Mouse (Mus musculus) liver, postnatal 0 days (tissue): ENCODE data around the gene 1700016K19Rik. TPM values are rescaled to one million over a fixed set of nuclear protein-coding genes. Genes with fewer than 3 reads are reported as not detected.

ENCODE experiments used
- ATAC-seq: fragments of 200-750 bp; cut with Nextera tagmentation; 2 replicates; pipeline ENCODE4 v1.8.0; 2017; ENCODE audit warnings: mild to moderate bottlenecking, moderate library complexity
- DNase-seq: peaks from one replicate; pipeline ENCODE4 v3.0.0-alpha.2; 2016
- H3K27ac ChIP-seq: fragments of 300-500 bp; sonication (generic); 2 replicates; pipeline ENCODE4 v1.5.1; 2014; ENCODE audit warnings: antibody characterized with exemption, moderate library complexity, mild to moderate bottlenecking, low read depth
- H3K27me3 ChIP-seq: fragments of 300-500 bp; sonication (generic); 2 replicates; pipeline ENCODE4 v1.6.1; 2014; ENCODE audit warnings: low read length, control low read depth, mixed read lengths; ENCODE audit not compliant: insufficient read depth
- H3K36me3 ChIP-seq: fragments of 300-500 bp; sonication (generic); replicated peaks from 2 replicates; pipeline ENCODE4 v1.6.1; 2014; ENCODE audit warnings: mild to moderate bottlenecking, control low read depth, low read length, moderate library complexity, mixed read lengths; ENCODE audit not compliant: insufficient read depth
- H3K4me1 ChIP-seq: fragments of 300-500 bp; sonication (generic); 2 replicates; pipeline ENCODE4 v1.6.1; 2014; ENCODE audit warnings: antibody characterized with exemption, mild to moderate bottlenecking, control low read depth; ENCODE audit not compliant: insufficient read depth
- H3K4me2 ChIP-seq: fragments of 300-500 bp; sonication (generic); 2 replicates; pipeline ENCODE4 v1.6.1; 2014; ENCODE audit warnings: low read depth, mild to moderate bottlenecking, low read length, moderate library complexity, mixed read lengths
- H3K4me3 ChIP-seq: fragments of 300-500 bp; sonication (generic); 2 replicates; pipeline ENCODE4 v1.5.1; 2014; ENCODE audit warnings: low read depth, low read length
- H3K9ac ChIP-seq: fragments of 300-500 bp; sonication (generic); replicated peaks from 2 replicates; pipeline ENCODE4 v1.6.1; 2014; ENCODE audit warnings: mild to moderate bottlenecking, moderate library complexity
- H3K9me3 ChIP-seq: fragments of 300-500 bp; sonication (generic); 2 replicates; pipeline ENCODE4 v1.6.1; 2016; ENCODE audit warnings: mild to moderate bottlenecking, control low read depth, low read length, mixed read lengths
- CTCF ChIP-seq: sonication (generic); IDR thresholded peaks from 2 replicates; pipeline ENCODE4 v1.5.1; 2016; ENCODE audit warnings: antibody characterized with exemption, low read depth
- EP300 ChIP-seq: IDR thresholded peaks from 2 replicates; pipeline ENCODE4 v1.6.1; 2016; ENCODE audit warnings: antibody characterized with exemption, low read depth, mild to moderate bottlenecking
- WGBS: fragments of 180-500 bp; shearing (Covaris S2); extraction: QIAGEN DNeasy Blood & Tissue Kit; methylation state at CpG from one replicate; pipeline ENCODE4 v1.1.7; 2014; ENCODE audit not compliant: insufficient replicate concordance; 5-methylcytosine and 5-hydroxymethylcytosine counted together
- polyA plus RNA-seq: library from polyadenylated mRNA; unstranded; fragments of >200 nt; fragmentation: Nextera tagmentation; extraction: Ambion mirVana; gene quantifications from 2 replicates; pipeline ENCODE4 v1.2.1, GENCODE M21; 2015

The 1700016K19Rik gene
- polyA plus RNA-seq, 1 experiment from 2014 or later: not detected

- no peak for ATAC-seq
- H3K27ac ChIP-seq: no peak overlapping the region
Measured at GRCm38 (mm10) chr11:76037581-76038294, 38.0 kb downstream of the 1700016K19Rik start.

GRCm38 (mm10) chr11:76039271-76040053 is 39.8 kb downstream of the 1700016K19Rik start:
- no peaks in the 10 kb centered on the region for H3K9me3 ChIP-seq
- H3K4me2 ChIP-seq: no peak overlapping the region
- no peaks in the 10 kb centered on the region for H3K4me1 ChIP-seq
- H3K27me3 ChIP-seq: no peaks in the 10 kb centered on the region
- no peak overlapping the region for H3K9ac ChIP-seq
- no peak overlapping the region for H3K27ac ChIP-seq
- TF ChIP-seq CTCF: no peak
- no peak for TF ChIP-seq EP300
- H3K36me3 ChIP-seq: no peaks in the 10 kb centered on the region
- H3K4me3 ChIP-seq: no peak overlapping the region
- DNase-seq (no peak), ATAC-seq (no peak)
- 80% methylated on average over 3 of the region's 3 CpGs for WGBS

More at GRCm38 (mm10) chr11:76037581-76038294, 38.0 kb downstream of the 1700016K19Rik start:
- H3K36me3 ChIP-seq: no peaks in the 10 kb centered on the region
- DNase-seq: no peak
- WGBS: 39% methylated on average over 6 of the region's 6 CpGs
- no peaks in the 10 kb centered on the region for H3K9me3 ChIP-seq
- H3K4me2 ChIP-seq: no peak overlapping the region
- no peak overlapping the region for H3K9ac ChIP-seq
- no peak for TF ChIP-seq CTCF
- TF ChIP-seq EP300: no peak
- no peak overlapping the region for H3K4me3 ChIP-seq
- peaks cover 2% of the 10 kb centered on the region for H3K4me1 ChIP-seq
- H3K27me3 ChIP-seq: no peaks in the 10 kb centered on the region

GRCm38 (mm10) chr11:76040106-76040505 is 40.4 kb downstream of the 1700016K19Rik start:
- H3K36me3 ChIP-seq: no peaks in the 10 kb centered on the region
- no peak overlapping the region for H3K9ac ChIP-seq
- H3K27me3 ChIP-seq: no peaks in the 10 kb centered on the region
- H3K4me1 ChIP-seq: no peaks in the 10 kb centered on the region
- TF ChIP-seq EP300: no peak
- TF ChIP-seq CTCF: no peak
- no peak for ATAC-seq
- H3K4me3 ChIP-seq: no peak overlapping the region
- no peak overlapping the region for H3K27ac ChIP-seq
- 43% methylated on average over 8 of the region's 8 CpGs for WGBS
- no peak for DNase-seq
- H3K4me2 ChIP-seq: no peak overlapping the region
- H3K9me3 ChIP-seq: no peaks in the 10 kb centered on the region

- Histone ChIP-seq H3K27ac (no peak overlapping the region), H3K4me1 (no peaks in the 10 kb centered on the region), H3K9ac (no peak overlapping the region), H3K36me3 (no peaks in the 10 kb centered on the region; the same call in 1 of the 2 replicates), H3K27me3 (no peaks in the 10 kb centered on the region), H3K4me2 (no peak overlapping the region), H3K9me3 (no peaks in the 10 kb centered on the region), H3K4me3 (no peak overlapping the region)
- no peak for DNase-seq
- no peak for ATAC-seq
- TF ChIP-seq CTCF (no peak), EP300 (no peak)
- WGBS: 66% methylated on average over 4 of the region's 4 CpGs
Measured at GRCm38 (mm10) chr11:76040761-76041376, 41.2 kb downstream of the 1700016K19Rik start.

- ATAC-seq (no peak), DNase-seq (no peak)
- TF ChIP-seq CTCF (no peak), EP300 (no peak)
- Histone ChIP-seq H3K4me3 (no peak overlapping the region), H3K9ac (no peak overlapping the region), H3K4me2 (no peak overlapping the region), H3K36me3 (peaks cover 5% of the 10 kb centered on the region; the same call in 1 of the 2 replicates), H3K27ac (no peak overlapping the region), H3K27me3 (no peaks in the 10 kb centered on the region), H3K9me3 (no peaks in the 10 kb centered on the region), H3K4me1 (no peaks in the 10 kb centered on the region)
- WGBS: 71% methylated on average over 10 of the region's 10 CpGs
Measured at GRCm38 (mm10) chr11:76042041-76042638, 42.4 kb downstream of the 1700016K19Rik start.

GRCm38 (mm10) chr11:76042882-76043281 is 43.2 kb downstream of the 1700016K19Rik start:
- Histone ChIP-seq H3K27ac (no peak overlapping the region), H3K4me2 (no peak overlapping the region), H3K9me3 (no peaks in the 10 kb centered on the region), H3K4me1 (no peaks in the 10 kb centered on the region), H3K27me3 (no peaks in the 10 kb centered on the region), H3K36me3 (peaks cover 5% of the 10 kb centered on the region; the same call in 1 of the 2 replicates), H3K4me3 (no peak overlapping the region), H3K9ac (no peak overlapping the region)
- 52% methylated on average over 5 of the region's 5 CpGs for WGBS
- ATAC-seq (no peak), DNase-seq (no peak)
- no peak for TF ChIP-seq EP300
- TF ChIP-seq CTCF: no peak
